Mouse (Mus musculus): ENCODE results near the gene Crnkl1. TPM values are rescaled to one million over a fixed set of nuclear protein-coding genes. Genes with fewer than 3 reads are reported as not detected.
"Not testable (repeated sequence)": the region's sequence is repeated elsewhere in the genome, so short reads cannot be mapped to it uniquely, and the experiment has no call there.

Crnkl1 gene
- total and polyA plus RNA-seq, 2 experiments from 2014 or later: 12.3 to 15.1 TPM

DNA sequence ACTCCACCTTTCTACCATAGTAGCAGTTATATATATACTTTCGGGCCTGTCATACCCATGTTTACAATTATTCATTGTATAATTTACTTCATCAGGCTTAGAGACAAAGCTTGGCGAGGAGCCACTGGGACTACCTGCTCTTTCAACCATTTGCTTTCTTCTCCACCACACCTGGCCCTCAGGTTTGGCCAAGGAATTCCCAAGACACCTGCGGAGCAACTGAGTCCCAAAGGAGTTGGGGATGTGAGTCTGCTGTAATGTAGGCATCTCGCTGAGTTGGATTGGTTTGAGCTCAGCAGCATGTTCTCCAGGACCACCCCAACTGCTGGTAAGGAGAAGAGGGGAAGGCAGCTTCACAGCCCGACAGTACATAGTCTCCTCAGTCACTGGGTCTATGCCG is 33.0 kb downstream of the Crnkl1 start, which contains the start of gene Naa20:
Gene Naa20, plus strand, starts transcription at position 239 of the 400 bp plus-strand sequence.
- Histone ChIP-seq H3K27me3 (ENCODE audit: insufficient read depth, low read length) (no peaks in the 10 kb centered on the region), H3K27ac (no peak within 1 kb of the TSS), H3K4me2 (ENCODE audit: low read depth, low read length) (peak within 1 kb of the TSS; percentile 70), H3K9me3 (ENCODE audit: low read length) (no peaks in the 10 kb centered on the region), H3K4me3 (ENCODE audit: low read length) (peak within 1 kb of the TSS; percentile 97), H3K9ac (replicated peaks; ENCODE audit: low read length) (no peak within 1 kb of the TSS), H3K4me1 (ENCODE audit: insufficient read depth, low read length) (peaks cover 9% of the 10 kb centered on the region), H3K36me3 (ENCODE audit: insufficient read depth, low read length) (no peaks in the 10 kb centered on the region)
- WGBS: 87% methylated on average over 6 of the region's 6 CpGs
- no peak for TF ChIP-seq CTCF (IDR thresholded peaks at IDR 0.05; ENCODE audit: low read depth)
- ATAC-seq (no peak), DNase-seq (ENCODE audit: low spot score) (no peak)

DNA sequence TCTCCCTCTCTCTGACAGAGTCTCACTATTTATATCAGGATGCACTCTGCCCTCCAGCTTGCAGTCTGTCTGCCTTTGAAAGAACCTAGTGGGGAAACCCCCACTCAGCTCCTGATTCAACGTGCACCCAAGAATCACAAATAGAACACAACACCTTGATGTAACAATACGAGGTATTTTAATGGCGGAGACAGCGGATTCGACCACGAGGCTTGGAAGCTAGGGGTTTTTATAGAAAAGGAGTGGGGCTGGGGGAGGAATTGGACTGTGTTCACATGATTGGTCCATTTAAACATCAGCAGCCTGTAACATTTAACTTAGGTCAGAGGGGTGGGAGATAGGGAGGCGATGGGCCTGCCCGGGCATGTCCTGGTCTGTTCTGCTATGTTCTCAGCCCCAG is 34.5 kb downstream of the Crnkl1 start:
- not testable (repeated sequence) for H3K9me3 ChIP-seq (ENCODE audit: low read length); H3K9ac ChIP-seq (replicated peaks; ENCODE audit: low read length); H3K27ac ChIP-seq; H3K4me3 ChIP-seq (ENCODE audit: low read length); H3K4me2 ChIP-seq (ENCODE audit: low read depth, low read length); ATAC-seq; H3K4me1 ChIP-seq (ENCODE audit: insufficient read depth, low read length); H3K36me3 ChIP-seq (ENCODE audit: insufficient read depth, low read length); H3K27me3 ChIP-seq (ENCODE audit: insufficient read depth, low read length); DNase-seq (ENCODE audit: low spot score)
- 76% methylated on average over 7 of the region's 8 CpGs for WGBS

DNA sequence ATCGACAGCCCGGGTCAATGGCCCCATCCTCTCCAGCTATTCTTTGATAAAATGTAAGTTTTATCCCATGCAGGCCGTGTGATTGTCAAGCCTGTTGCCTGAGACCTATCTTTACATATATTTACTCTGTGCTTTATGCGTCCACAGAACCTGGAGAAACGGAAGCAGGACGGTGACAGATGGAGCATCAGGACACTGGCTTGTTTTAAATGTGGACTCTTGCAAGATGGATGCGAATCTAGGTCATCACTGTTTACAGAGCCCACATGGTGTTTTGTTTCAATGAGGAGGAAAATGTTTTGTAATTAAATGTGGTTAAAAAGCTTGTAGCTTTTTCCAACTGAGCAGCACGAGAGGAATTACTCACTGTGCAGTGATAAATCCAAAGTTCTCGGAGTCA is 36.7 kb downstream of the Crnkl1 start:
- TF ChIP-seq CTCF (IDR thresholded peaks at IDR 0.05; ENCODE audit: low read depth): no peak

DNA sequence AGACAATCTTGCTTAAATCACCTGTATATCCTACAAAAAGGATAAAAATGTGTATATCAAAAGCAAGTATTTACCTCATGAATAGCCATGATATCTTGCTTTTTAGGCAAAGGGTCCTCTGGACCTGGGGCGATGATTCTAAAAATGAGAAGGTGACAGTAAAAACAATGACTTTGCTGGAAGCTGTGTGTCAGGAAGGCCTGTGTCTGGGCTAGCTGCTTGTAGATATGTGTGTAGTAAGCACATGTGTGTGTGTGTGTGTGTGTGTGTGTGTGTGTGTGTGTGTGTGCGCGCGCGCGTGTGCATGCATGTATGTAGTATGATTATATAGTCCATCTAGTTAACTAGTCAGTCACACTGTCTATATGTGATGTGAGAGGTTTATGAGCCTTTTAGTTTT is 41.1 kb downstream of the Crnkl1 start:
- Histone ChIP-seq H3K9ac (replicated peaks; ENCODE audit: low read length) (no peak overlapping the region), H3K36me3 (ENCODE audit: insufficient read depth, low read length) (no peaks in the 10 kb centered on the region), H3K4me3 (ENCODE audit: low read length) (no peak overlapping the region), H3K4me2 (ENCODE audit: low read depth, low read length) (no peak overlapping the region), H3K9me3 (ENCODE audit: low read length) (no peaks in the 10 kb centered on the region), H3K27me3 (ENCODE audit: insufficient read depth, low read length) (no peaks in the 10 kb centered on the region), H3K27ac (no peak overlapping the region), H3K4me1 (ENCODE audit: insufficient read depth, low read length) (no peaks in the 10 kb centered on the region)
- WGBS: 99% methylated on average over 6 of the region's 6 CpGs
- TF ChIP-seq CTCF (IDR thresholded peaks at IDR 0.05; ENCODE audit: low read depth): no peak
- no peak for DNase-seq (ENCODE audit: low spot score)
- no peak for ATAC-seq

More for the DNA sequence above, 36.7 kb downstream of the Crnkl1 start:
- no peaks in the 10 kb centered on the region for H3K36me3 ChIP-seq (ENCODE audit: insufficient read depth, low read length)
- DNase-seq (ENCODE audit: low spot score) (no peak), ATAC-seq (no peak)
- no peak overlapping the region for H3K27ac ChIP-seq
- no peak overlapping the region for H3K9ac ChIP-seq (replicated peaks; ENCODE audit: low read length)
- no peaks in the 10 kb centered on the region for H3K9me3 ChIP-seq (ENCODE audit: low read length)
- H3K4me1 ChIP-seq (ENCODE audit: insufficient read depth, low read length): no peaks in the 10 kb centered on the region
- 72% methylated on average over 9 of the region's 9 CpGs for WGBS
- H3K27me3 ChIP-seq (ENCODE audit: insufficient read depth, low read length): no peaks in the 10 kb centered on the region
- no peak overlapping the region for H3K4me2 ChIP-seq (ENCODE audit: low read depth, low read length)
- no peak overlapping the region for H3K4me3 ChIP-seq (ENCODE audit: low read length)

DNA sequence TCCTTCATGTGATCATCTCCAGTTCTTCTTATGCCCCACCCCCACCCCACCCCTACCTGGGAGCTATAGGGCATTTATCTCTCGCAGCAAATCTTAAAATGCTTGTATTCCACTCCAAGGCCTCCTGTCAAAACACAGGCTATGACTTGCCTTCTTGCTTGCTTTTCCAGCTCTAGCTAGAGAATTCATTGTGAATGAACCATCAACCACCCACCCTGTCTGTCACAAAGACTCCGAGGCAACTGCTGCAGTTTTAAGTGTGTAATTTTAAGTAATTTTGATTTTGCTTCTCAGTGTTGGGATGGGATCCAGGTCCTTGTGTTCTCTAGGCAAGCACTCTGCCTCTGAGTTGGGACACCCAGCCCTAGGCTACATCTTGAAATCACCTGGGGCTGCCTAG is 44.2 kb downstream of the Crnkl1 start:
- Histone ChIP-seq H3K9me3 (ENCODE audit: low read length) (no peaks in the 10 kb centered on the region), H3K4me3 (ENCODE audit: low read length) (no peak overlapping the region), H3K9ac (replicated peaks; ENCODE audit: low read length) (no peak overlapping the region), H3K27me3 (ENCODE audit: insufficient read depth, low read length) (no peaks in the 10 kb centered on the region), H3K4me2 (ENCODE audit: low read depth, low read length) (no peak overlapping the region), H3K27ac (no peak overlapping the region), H3K36me3 (ENCODE audit: insufficient read depth, low read length) (peaks cover 6% of the 10 kb centered on the region; the same call in 1 of the 2 replicates), H3K4me1 (ENCODE audit: insufficient read depth, low read length) (no peaks in the 10 kb centered on the region)
- 87% methylated on average over 2 of the region's 2 CpGs for WGBS
- no peak for DNase-seq (ENCODE audit: low spot score)
- ATAC-seq: no peak
- TF ChIP-seq CTCF (IDR thresholded peaks at IDR 0.05; ENCODE audit: low read depth): no peak

DNA sequence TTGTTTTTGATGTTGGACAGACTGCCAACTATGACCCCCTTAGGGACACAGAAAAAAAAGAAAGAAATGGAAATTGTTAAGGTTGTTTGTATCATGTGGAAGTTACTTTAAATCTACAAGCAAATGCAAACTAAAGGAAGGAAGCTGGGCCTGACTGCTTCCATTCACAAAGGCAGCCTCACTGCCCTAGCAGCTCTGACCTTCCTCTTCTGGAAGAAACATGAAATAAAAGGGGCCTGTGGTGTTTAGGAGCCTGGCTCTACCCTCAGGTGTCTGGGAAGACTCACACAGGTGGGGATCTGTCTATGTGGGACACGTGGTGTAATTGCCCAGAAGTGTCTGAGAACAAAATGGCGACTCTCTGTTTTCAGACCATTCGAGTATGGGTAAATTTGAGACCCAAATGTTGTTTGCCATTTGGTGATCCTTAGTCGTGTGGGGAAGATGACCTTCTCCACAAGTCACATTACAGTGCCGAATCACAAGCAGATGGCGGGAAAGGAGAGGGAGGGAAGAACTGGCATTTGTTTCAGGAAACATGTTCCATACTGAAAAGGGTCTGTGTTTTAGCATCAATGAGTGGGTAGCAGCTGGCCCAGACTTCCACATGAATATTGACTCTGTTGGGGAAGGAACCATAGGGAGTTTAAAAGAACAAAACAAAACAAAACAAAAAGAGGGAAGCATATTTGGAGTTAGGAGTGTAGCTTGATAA is 45.9 kb downstream of the Crnkl1 start:
- 62% methylated on average over 6 of the region's 6 CpGs for WGBS
- H3K4me1 ChIP-seq (ENCODE audit: insufficient read depth, low read length): no peaks in the 10 kb centered on the region
- no peaks in the 10 kb centered on the region for H3K9me3 ChIP-seq (ENCODE audit: low read length)
- DNase-seq (ENCODE audit: low spot score) (no peak), ATAC-seq (no peak)
- H3K27me3 ChIP-seq (ENCODE audit: insufficient read depth, low read length): no peaks in the 10 kb centered on the region
- no peak overlapping the region for H3K27ac ChIP-seq
- H3K9ac ChIP-seq (replicated peaks; ENCODE audit: low read length): no peak overlapping the region
- H3K36me3 ChIP-seq (ENCODE audit: insufficient read depth, low read length): peaks cover 8% of the 10 kb centered on the region; the same call in 1 of the 2 replicates
- no peak for TF ChIP-seq CTCF (IDR thresholded peaks at IDR 0.05; ENCODE audit: low read depth)
- no peak overlapping the region for H3K4me3 ChIP-seq (ENCODE audit: low read length)
- no peak overlapping the region for H3K4me2 ChIP-seq (ENCODE audit: low read depth, low read length)

All from hindbrain, postnatal 0 days (tissue).